Mouse (Mus musculus) megakaryocyte, embryonic 14.5 days (primary cell): Measurements from ENCODE around the gene Thap11.

Experiments
- FLI1 ChIP-seq: IDR thresholded peaks from 2 replicates; pipeline ENCODE4 v1.6.1; 2012; ENCODE audit warnings: low read length, inconsistent platforms, mixed read lengths
- GATA1 ChIP-seq: IDR thresholded peaks from 3 replicates; pipeline ENCODE4 v1.6.1; 2012; ENCODE audit warnings: mixed read lengths, low read length, inconsistent platforms, borderline replicate concordance

- TF ChIP-seq GATA1: no peak
- TF ChIP-seq FLI1: no peak
Observed at GRCm38 (mm10) chr8:105889756-105890465, 35.0 kb downstream of the Thap11 start.
